Mouse (Mus musculus): Measurements from ENCODE around the gene Gm49320.

The Gm49320 gene

GRCm38 (mm10) chr8:4259125-4259804 is 20.6 kb downstream of the Gm49320 start, which contains the start of gene Ctxn1:
Ctxn1 (minus strand) TSS chr8:4259274.
- peak; percentile 71 to 87 for DNase-seq

GRCm38 (mm10) chr8:4259805-4260170 is 21.1 kb downstream of the Gm49320 start:
- no peak for DNase-seq

- no peak for DNase-seq
Observed at GRCm38 (mm10) chr8:4263105-4263791, 24.6 kb downstream of the Gm49320 start.

- no peak for DNase-seq
Observed at GRCm38 (mm10) chr8:4265160-4265914, 26.7 kb downstream of the Gm49320 start.

GRCm38 (mm10) chr8:4267627-4268026 is 29.0 kb downstream of the Gm49320 start:
- peak in 1 of 2 experiments; percentile 44 for DNase-seq

GRCm38 (mm10) chr8:4269609-4270008 is 30.9 kb downstream of the Gm49320 start:
- peak in 1 of 2 experiments; percentile 53 for DNase-seq

GRCm38 (mm10) chr8:4275275-4276110 is 36.8 kb downstream of the Gm49320 start, which contains the start of gene Timm44:
Timm44 (minus strand) TSS chr8:4275913.
- DNase-seq = peak; percentile 98

- no peak for DNase-seq
Observed at GRCm38 (mm10) chr8:4276111-4276465, 37.4 kb downstream of the Gm49320 start.

GRCm38 (mm10) chr8:4292738-4293137 is 54.1 kb downstream of the Gm49320 start:
- DNase-seq = no peak

GRCm38 (mm10) chr8:4297822-4298221 is 59.2 kb downstream of the Gm49320 start:
- no peak for DNase-seq

Measured in cerebellum, postnatal 25 days (tissue).